Mouse (Mus musculus) neural tube, embryonic 14.5 days (tissue): Measurements from ENCODE around the gene Eif4g2. TPM values are rescaled to one million over a fixed set of nuclear protein-coding genes. Genes with fewer than 3 reads are reported as not detected.

Experiments used
- ATAC-seq: fragments of 200-750 bp; cut with Nextera tagmentation; 2 replicates; pipeline ENCODE4 v1.8.0; 2017; ENCODE audit warnings: low read depth, mild to moderate bottlenecking, moderate TSS enrichment, moderate library complexity
- H3K27ac ChIP-seq: fragments of 300-500 bp; sonication (generic); 2 replicates; pipeline ENCODE4 v1.5.1; 2014; ENCODE audit warnings: low read depth, mild to moderate bottlenecking, control low read depth, low read length, moderate library complexity, mixed read lengths
- H3K27me3 ChIP-seq: fragments of 300-500 bp; sonication (generic); 2 replicates; pipeline ENCODE4 v1.6.1; 2014; ENCODE audit warnings: low read length; ENCODE audit not compliant: control insufficient read depth, insufficient read depth
- H3K36me3 ChIP-seq: fragments of 300-500 bp; sonication (generic); 2 replicates; pipeline ENCODE4 v1.6.1; 2014; ENCODE audit warnings: low read length, mixed read lengths; ENCODE audit not compliant: control insufficient read depth, insufficient read depth
- H3K4me1 ChIP-seq: fragments of 300-500 bp; sonication (generic); 2 replicates; pipeline ENCODE4 v1.6.1; 2014; ENCODE audit warnings: low read length; ENCODE audit not compliant: control insufficient read depth, insufficient read depth
- H3K4me2 ChIP-seq: fragments of 300-500 bp; sonication (generic); 2 replicates; pipeline ENCODE4 v1.6.1; 2014; ENCODE audit warnings: mild to moderate bottlenecking, low read depth, low read length, control low read depth
- H3K4me3 ChIP-seq: fragments of 300-500 bp; sonication (generic); 2 replicates; pipeline ENCODE4 v1.5.1; 2014; ENCODE audit warnings: low read depth, low read length, control low read depth, mixed read lengths
- H3K9ac ChIP-seq: fragments of 300-500 bp; sonication (generic); replicated peaks from 2 replicates; pipeline ENCODE4 v1.6.1; 2014; ENCODE audit warnings: low read depth, mild to moderate bottlenecking, control low read depth, low read length, mixed read lengths
- H3K9me3 ChIP-seq: fragments of 300-500 bp; sonication (generic); 2 replicates; pipeline ENCODE4 v1.6.1; 2016; ENCODE audit warnings: low read length; ENCODE audit not compliant: control insufficient read depth
- WGBS: fragments of 180-500 bp; shearing (Covaris S2); extraction: QIAGEN DNeasy Blood & Tissue Kit; methylation state at CpG from one replicate; pipeline ENCODE4 v1.1.7; 2014; 5-methylcytosine and 5-hydroxymethylcytosine counted together
- polyA plus RNA-seq: library from polyadenylated mRNA; unstranded; fragments of >200 nt; fragmentation: Nextera tagmentation; extraction: Ambion mirVana; gene quantifications from 2 replicates; pipeline ENCODE4 v1.2.1, GENCODE M21; 2014

Eif4g2 gene
- polyA plus RNA-seq, 1 experiment from 2014 or later: 1,155 TPM

GRCm38 (mm10) chr7:111078271-111078670, 4.6 kb downstream of the Eif4g2 start:
- Histone ChIP-seq H3K9me3 (no peaks in the 10 kb centered on the region), H3K4me1 (peaks cover 25% of the 10 kb centered on the region), H3K4me2 (no peak overlapping the region), H3K27ac (no peak overlapping the region), H3K27me3 (no peaks in the 10 kb centered on the region), H3K4me3 (no peak overlapping the region), H3K9ac (no peak overlapping the region), H3K36me3 (peaks cover 78% of the 10 kb centered on the region)
- no peak for ATAC-seq
- WGBS: 97% methylated on average over 4 of the region's 4 CpGs

GRCm38 (mm10) chr7:111075288-111075687, 7.5 kb downstream of the Eif4g2 start:
- Histone ChIP-seq H3K4me3 (no peak overlapping the region), H3K4me1 (peaks cover 14% of the 10 kb centered on the region; the same call in 1 of the 2 replicates), H3K9ac (no peak overlapping the region), H3K36me3 (peaks cover 93% of the 10 kb centered on the region), H3K27ac (no peak overlapping the region), H3K4me2 (no peak overlapping the region), H3K27me3 (no peaks in the 10 kb centered on the region), H3K9me3 (no peaks in the 10 kb centered on the region)
- ATAC-seq: no peak
- 94% methylated on average over 4 of the region's 4 CpGs for WGBS

GRCm38 (mm10) chr7:111072410-111072809, 10.4 kb downstream of the Eif4g2 start:
- Histone ChIP-seq H3K9me3 (no peaks in the 10 kb centered on the region), H3K27me3 (no peaks in the 10 kb centered on the region), H3K4me1 (no peaks in the 10 kb centered on the region), H3K4me3 (no peak overlapping the region), H3K4me2 (no peak overlapping the region), H3K27ac (no peak overlapping the region), H3K36me3 (peaks cover 84% of the 10 kb centered on the region), H3K9ac (no peak overlapping the region)
- WGBS: 97% methylated on average over 4 of the region's 4 CpGs
- ATAC-seq: no peak

GRCm38 (mm10) chr7:111070167-111070496, 12.7 kb downstream of the Eif4g2 start:
- Histone ChIP-seq H3K27ac (no peak overlapping the region), H3K4me3 (no peak overlapping the region), H3K9me3 (no peaks in the 10 kb centered on the region), H3K4me1 (no peaks in the 10 kb centered on the region), H3K36me3 (peaks cover 63% of the 10 kb centered on the region), H3K27me3 (no peaks in the 10 kb centered on the region), H3K9ac (no peak overlapping the region), H3K4me2 (no peak overlapping the region)
- peak; percentile 11; the same call in 1 of the 2 replicates for ATAC-seq
- 97% methylated on average over 2 of the region's 2 CpGs for WGBS

DNA sequence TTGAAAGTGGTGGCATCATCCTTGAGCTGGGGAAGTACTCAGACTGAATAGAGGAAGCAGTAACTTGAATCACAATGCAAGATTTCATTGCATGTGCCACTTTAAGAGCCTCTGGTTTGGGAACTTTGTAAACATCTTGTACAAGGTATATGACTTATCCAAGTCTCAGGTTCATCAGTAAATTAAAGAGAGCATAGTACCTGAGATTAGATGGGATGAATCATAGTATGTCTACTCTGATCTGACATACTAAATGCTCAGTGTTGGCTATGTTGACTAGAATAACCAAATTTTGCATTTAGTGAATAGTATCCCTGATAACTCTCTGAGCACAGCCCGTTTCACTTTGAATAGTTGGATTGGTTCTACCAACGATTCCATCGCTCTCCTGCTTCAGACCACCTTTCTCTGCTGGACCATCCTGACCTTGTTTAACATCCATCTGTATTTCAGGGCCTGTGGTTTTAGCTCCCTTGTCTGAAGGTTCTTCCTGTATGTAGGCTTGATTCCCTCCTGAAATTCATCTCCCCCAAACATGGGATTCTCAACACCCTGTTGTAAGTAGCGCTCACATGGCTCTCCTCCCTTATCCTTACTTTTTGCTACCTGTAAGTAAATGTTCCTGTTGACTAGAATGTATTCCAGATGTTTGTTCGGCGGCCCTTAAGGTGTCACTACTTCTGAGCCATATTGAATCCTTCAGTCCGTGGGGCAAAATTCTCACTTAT, 13.2 kb downstream of the Eif4g2 start:
- 92% methylated on average over 7 of the region's 7 CpGs for WGBS
- no peak overlapping the region for H3K4me2 ChIP-seq
- no peaks in the 10 kb centered on the region for H3K9me3 ChIP-seq
- H3K36me3 ChIP-seq: peaks cover 58% of the 10 kb centered on the region
- H3K9ac ChIP-seq: no peak overlapping the region
- no peak overlapping the region for H3K4me3 ChIP-seq
- H3K27ac ChIP-seq: no peak overlapping the region
- H3K4me1 ChIP-seq: no peaks in the 10 kb centered on the region
- peak; percentile 38; the same call in 1 of the 2 replicates for ATAC-seq
- H3K27me3 ChIP-seq: no peaks in the 10 kb centered on the region

DNA sequence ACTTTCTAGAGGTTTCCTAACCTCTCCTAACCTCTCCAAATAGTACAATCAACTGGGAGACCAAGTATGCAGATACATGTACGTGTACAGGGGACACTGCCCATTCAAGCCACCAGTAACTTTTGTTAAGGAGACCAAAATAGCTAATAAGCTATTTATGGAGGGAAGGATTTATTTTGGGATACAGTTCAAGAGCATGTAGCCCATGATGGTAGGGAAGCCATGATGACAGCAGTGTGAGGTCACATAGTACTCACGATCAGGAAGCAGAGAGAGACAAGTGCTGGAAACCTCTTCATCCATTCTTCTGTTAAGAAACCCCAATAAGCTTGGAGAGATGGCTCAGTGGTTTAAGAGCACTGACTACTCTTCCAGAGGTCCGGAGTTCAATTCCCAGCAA, 14.6 kb downstream of the Eif4g2 start:
- Histone ChIP-seq H3K4me1 (no peaks in the 10 kb centered on the region), H3K27ac (no peak overlapping the region), H3K4me3 (no peak overlapping the region), H3K4me2 (no peak overlapping the region), H3K36me3 (peaks cover 46% of the 10 kb centered on the region), H3K9me3 (no peaks in the 10 kb centered on the region), H3K27me3 (no peaks in the 10 kb centered on the region), H3K9ac (no peak overlapping the region)
- WGBS: 98% methylated on average over 3 of the region's 3 CpGs
- ATAC-seq: no peak

GRCm38 (mm10) chr7:111062971-111063370, 19.9 kb downstream of the Eif4g2 start:
- peaks cover 5% of the 10 kb centered on the region for H3K36me3 ChIP-seq
- H3K9me3 ChIP-seq: no peaks in the 10 kb centered on the region
- ATAC-seq: no peak
- 88% methylated on average over 1 of the region's 1 CpGs for WGBS
- no peaks in the 10 kb centered on the region for H3K27me3 ChIP-seq
- H3K4me3 ChIP-seq: no peak overlapping the region
- H3K9ac ChIP-seq: no peak overlapping the region
- peaks cover 4% of the 10 kb centered on the region; the same call in 1 of the 2 replicates for H3K4me1 ChIP-seq
- no peak overlapping the region for H3K4me2 ChIP-seq
- H3K27ac ChIP-seq: no peak overlapping the region

DNA sequence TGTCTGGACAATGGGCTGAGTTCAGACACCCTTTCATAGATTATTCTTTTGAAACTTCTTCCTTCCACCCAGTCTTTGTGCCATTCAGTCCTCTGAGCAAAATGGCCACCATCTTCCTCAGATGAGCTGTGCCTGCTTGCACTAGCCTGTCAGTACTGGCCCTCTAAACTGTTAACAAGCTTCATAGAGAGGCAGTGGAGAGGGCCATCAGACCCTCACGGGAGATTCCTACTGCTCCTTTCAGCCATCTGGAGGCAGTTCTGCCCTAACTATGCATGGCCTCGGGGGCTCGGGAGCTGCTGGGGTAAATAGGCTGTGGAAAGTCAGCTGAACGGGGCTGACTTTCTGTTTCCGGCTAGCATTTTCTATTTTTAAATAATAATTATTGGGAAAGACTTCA, 23.3 kb downstream of the Eif4g2 start:
- no peak; the same call in 1 of the 2 replicates for ATAC-seq
- H3K9ac ChIP-seq: no peak overlapping the region
- H3K4me3 ChIP-seq: no peak overlapping the region
- 47% methylated on average over 5 of the region's 5 CpGs for WGBS
- no peaks in the 10 kb centered on the region for H3K27me3 ChIP-seq
- no peak overlapping the region for H3K4me2 ChIP-seq
- H3K4me1 ChIP-seq: peaks cover 4% of the 10 kb centered on the region; the same call in 1 of the 2 replicates
- no peaks in the 10 kb centered on the region for H3K9me3 ChIP-seq
- peaks cover 16% of the 10 kb centered on the region for H3K36me3 ChIP-seq
- no peak overlapping the region; the same call in 1 of the 2 replicates for H3K27ac ChIP-seq

DNA sequence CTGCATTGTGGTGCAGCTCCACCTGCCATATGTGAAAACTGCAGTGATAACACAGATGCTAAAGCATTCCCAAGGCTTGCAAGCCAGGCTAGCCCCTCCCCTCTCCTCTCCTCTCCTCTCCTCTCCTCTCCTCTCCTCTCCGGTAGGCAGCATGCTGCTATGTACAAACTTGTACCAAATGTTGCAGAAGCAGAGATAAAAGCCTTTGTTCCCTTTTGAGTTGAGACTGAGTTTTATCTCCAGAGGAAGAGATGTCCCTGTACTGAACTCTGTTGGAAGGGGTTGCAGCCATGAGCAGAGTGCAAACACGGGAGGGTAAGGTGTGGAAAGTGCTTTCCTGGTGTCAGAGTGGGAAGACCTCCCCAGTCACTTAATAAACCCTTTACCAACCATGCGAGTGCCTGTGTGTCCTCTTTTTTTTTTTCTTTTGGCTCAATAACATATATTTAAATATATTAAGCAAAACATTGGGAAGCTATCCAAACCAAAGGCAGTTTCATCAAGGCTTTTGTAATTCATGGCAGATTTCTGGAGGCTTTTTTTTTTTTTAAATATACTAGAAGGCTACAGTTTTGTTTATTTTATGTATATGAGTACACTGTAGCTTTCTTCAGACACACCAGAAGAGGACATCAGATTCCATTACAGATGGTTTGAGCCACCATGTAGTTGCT, 26.7 kb downstream of the Eif4g2 start:
- no peaks in the 10 kb centered on the region for H3K9me3 ChIP-seq
- ATAC-seq: no peak
- H3K27ac ChIP-seq: no peak overlapping the region
- peaks cover 48% of the 10 kb centered on the region for H3K36me3 ChIP-seq
- WGBS: 86% methylated on average over 3 of the region's 3 CpGs
- H3K4me2 ChIP-seq: no peak overlapping the region
- no peak overlapping the region for H3K9ac ChIP-seq
- H3K4me1 ChIP-seq: peaks cover 4% of the 10 kb centered on the region; the same call in 1 of the 2 replicates
- H3K27me3 ChIP-seq: no peaks in the 10 kb centered on the region
- H3K4me3 ChIP-seq: no peak overlapping the region
